Mouse (Mus musculus): ENCODE measurements around the gene Dgkq. TPM values are rescaled to one million over a fixed set of nuclear protein-coding genes. Genes with fewer than 3 reads are reported as not detected.

Gene Dgkq
- polyA plus RNA-seq, 1 experiment from 2014 or later = 12.8 TPM

GRCm38 (mm10) chr5:108677605-108678295, 8.3 kb upstream of the Dgkq start:
- no peaks in the 10 kb centered on the region for H3K9me3 ChIP-seq (replicated peaks)
- H3K4me3 ChIP-seq = peak overlapping the region; percentile 54
- H3K27ac ChIP-seq (replicated peaks) = peak overlapping the region; percentile 90
- peaks cover 19% of the 10 kb centered on the region for H3K4me1 ChIP-seq
- DNase-seq (ENCODE audit: low spot score) = peak; percentile 78
- H3K27me3 ChIP-seq (ENCODE audit: low read depth, poor library complexity, severe bottlenecking) = no peaks in the 10 kb centered on the region
- peaks cover 9% of the 10 kb centered on the region for H3K36me3 ChIP-seq
- WGBS = 4% methylated on average over 25 of the region's 25 CpGs

GRCm38 (mm10) chr5:108676772-108677498, 7.5 kb upstream of the Dgkq start:
- WGBS = 17% methylated on average over 5 of the region's 5 CpGs
- H3K27me3 ChIP-seq (ENCODE audit: low read depth, poor library complexity, severe bottlenecking) = no peaks in the 10 kb centered on the region
- DNase-seq (ENCODE audit: low spot score) = peak; percentile 17
- H3K36me3 ChIP-seq = peaks cover 17% of the 10 kb centered on the region
- H3K9me3 ChIP-seq (replicated peaks) = no peaks in the 10 kb centered on the region
- H3K27ac ChIP-seq (replicated peaks) = peak overlapping the region; percentile 90
- H3K4me1 ChIP-seq = peaks cover 19% of the 10 kb centered on the region
- H3K4me3 ChIP-seq = peak overlapping the region; percentile 54

- Histone ChIP-seq H3K9me3 (replicated peaks) (no peaks in the 10 kb centered on the region), H3K27me3 (ENCODE audit: low read depth, poor library complexity, severe bottlenecking) (no peaks in the 10 kb centered on the region), H3K4me1 (peaks cover 20% of the 10 kb centered on the region), H3K36me3 (peaks cover 27% of the 10 kb centered on the region), H3K27ac (replicated peaks) (no peak within 1 kb of the TSS), H3K4me3 (no peak within 1 kb of the TSS)
- no peak for DNase-seq (ENCODE audit: low spot score)
- WGBS = 80% methylated on average over 9 of the region's 9 CpGs
These were observed 5.9 kb upstream of the Dgkq start, which contains the start of gene Slc26a1 for GRCm38 (mm10) chr5:108675251-108675816. Gene Slc26a1 (minus strand): TSS chr5:108675569.

GRCm38 (mm10) chr5:108674624-108675023, 5.2 kb upstream of the Dgkq start:
- Histone ChIP-seq H3K9me3 (replicated peaks) (no peaks in the 10 kb centered on the region), H3K27me3 (ENCODE audit: low read depth, poor library complexity, severe bottlenecking) (no peaks in the 10 kb centered on the region), H3K36me3 (peaks cover 27% of the 10 kb centered on the region), H3K4me1 (peaks cover 27% of the 10 kb centered on the region), H3K27ac (replicated peaks) (no peak overlapping the region), H3K4me3 (no peak overlapping the region)
- no peak for DNase-seq (ENCODE audit: low spot score)
- WGBS = 81% methylated on average over 2 of the region's 2 CpGs

- H3K9me3 ChIP-seq (replicated peaks) = no peaks in the 10 kb centered on the region
- no peak for DNase-seq (ENCODE audit: low spot score)
- peaks cover 27% of the 10 kb centered on the region for H3K36me3 ChIP-seq
- H3K4me1 ChIP-seq = peaks cover 24% of the 10 kb centered on the region
- no peak overlapping the region for H3K4me3 ChIP-seq
- 94% methylated on average over 12 of the region's 12 CpGs for WGBS
- H3K27ac ChIP-seq (replicated peaks) = no peak overlapping the region
- H3K27me3 ChIP-seq (ENCODE audit: low read depth, poor library complexity, severe bottlenecking) = no peaks in the 10 kb centered on the region
These were observed 2.3 kb upstream of the Dgkq start for GRCm38 (mm10) chr5:108671757-108672156.

- DNase-seq (ENCODE audit: low spot score) = no peak
These were observed 1.3 kb upstream of the Dgkq start for GRCm38 (mm10) chr5:108670785-108671184.

GRCm38 (mm10) chr5:108669986-108670385, 514 bp upstream of the Dgkq start:
- H3K36me3 ChIP-seq = peaks cover 27% of the 10 kb centered on the region
- no peaks in the 10 kb centered on the region for H3K9me3 ChIP-seq (replicated peaks)
- 87% methylated on average over 9 of the region's 9 CpGs for WGBS
- peaks cover 19% of the 10 kb centered on the region for H3K4me1 ChIP-seq
- DNase-seq (ENCODE audit: low spot score) = no peak
- H3K27me3 ChIP-seq (ENCODE audit: low read depth, poor library complexity, severe bottlenecking) = no peaks in the 10 kb centered on the region
- peak overlapping the region; percentile 66; the same call in 1 of the 2 replicates for H3K4me3 ChIP-seq
- H3K27ac ChIP-seq (replicated peaks) = peak overlapping the region; percentile 94

More at GRCm38 (mm10) chr5:108670785-108671184, 1.3 kb upstream of the Dgkq start:
- H3K4me3 ChIP-seq = no peak overlapping the region
- peaks cover 27% of the 10 kb centered on the region for H3K36me3 ChIP-seq
- peaks cover 21% of the 10 kb centered on the region for H3K4me1 ChIP-seq
- no peak overlapping the region for H3K27ac ChIP-seq (replicated peaks)
- H3K9me3 ChIP-seq (replicated peaks) = no peaks in the 10 kb centered on the region
- no peaks in the 10 kb centered on the region for H3K27me3 ChIP-seq (ENCODE audit: low read depth, poor library complexity, severe bottlenecking)

GRCm38 (mm10) chr5:108668387-108668932, 1.0 kb downstream of the Dgkq start:
- Histone ChIP-seq H3K4me1 (peaks cover 19% of the 10 kb centered on the region), H3K36me3 (peaks cover 25% of the 10 kb centered on the region), H3K27me3 (ENCODE audit: low read depth, poor library complexity, severe bottlenecking) (no peaks in the 10 kb centered on the region), H3K9me3 (replicated peaks) (no peaks in the 10 kb centered on the region), H3K4me3 (peak overlapping the region; percentile 66), H3K27ac (replicated peaks) (peak overlapping the region; percentile 94)
- DNase-seq (ENCODE audit: low spot score) = no peak
- WGBS = 22% methylated on average over 3 of the region's 3 CpGs

GRCm38 (mm10) chr5:108667370-108667769, 2.1 kb downstream of the Dgkq start:
- Histone ChIP-seq H3K27ac (replicated peaks) (no peak overlapping the region), H3K4me1 (peaks cover 19% of the 10 kb centered on the region), H3K36me3 (peaks cover 14% of the 10 kb centered on the region), H3K27me3 (ENCODE audit: low read depth, poor library complexity, severe bottlenecking) (peaks cover 3% of the 10 kb centered on the region; the same call in 1 of the 2 replicates), H3K4me3 (no peak overlapping the region), H3K9me3 (replicated peaks) (no peaks in the 10 kb centered on the region)
- DNase-seq (ENCODE audit: low spot score) = no peak
- 84% methylated on average over 2 of the region's 2 CpGs for WGBS

GRCm38 (mm10) chr5:108665066-108665465, 4.4 kb downstream of the Dgkq start:
- 46% methylated on average over 3 of the region's 3 CpGs for WGBS
- Histone ChIP-seq H3K4me1 (peaks cover 26% of the 10 kb centered on the region), H3K9me3 (replicated peaks) (no peaks in the 10 kb centered on the region), H3K27ac (replicated peaks) (no peak overlapping the region), H3K27me3 (ENCODE audit: low read depth, poor library complexity, severe bottlenecking) (peaks cover 3% of the 10 kb centered on the region; the same call in 1 of the 2 replicates), H3K36me3 (no peaks in the 10 kb centered on the region), H3K4me3 (no peak overlapping the region)
- no peak for DNase-seq (ENCODE audit: low spot score)

GRCm38 (mm10) chr5:108662772-108663171, 6.7 kb downstream of the Dgkq start:
- Histone ChIP-seq H3K4me1 (peaks cover 28% of the 10 kb centered on the region), H3K27ac (replicated peaks) (no peak overlapping the region), H3K9me3 (replicated peaks) (no peaks in the 10 kb centered on the region), H3K36me3 (peaks cover 4% of the 10 kb centered on the region), H3K4me3 (no peak overlapping the region), H3K27me3 (ENCODE audit: low read depth, poor library complexity, severe bottlenecking) (peaks cover 3% of the 10 kb centered on the region; the same call in 1 of the 2 replicates)
- 89% methylated on average over 4 of the region's 4 CpGs for WGBS
- DNase-seq (ENCODE audit: low spot score) = no peak

GRCm38 (mm10) chr5:108660632-108661268, 8.7 kb downstream of the Dgkq start:
- H3K27me3 ChIP-seq (ENCODE audit: low read depth, poor library complexity, severe bottlenecking) = peaks cover 3% of the 10 kb centered on the region; the same call in 1 of the 2 replicates
- peak; percentile 87 for DNase-seq (ENCODE audit: low spot score)
- WGBS = 12% methylated on average over 36 of the region's 36 CpGs
- peak overlapping the region; percentile 86 for H3K27ac ChIP-seq (replicated peaks)
- H3K4me1 ChIP-seq = peaks cover 28% of the 10 kb centered on the region
- peak overlapping the region; percentile 90 for H3K4me3 ChIP-seq
- H3K36me3 ChIP-seq = peaks cover 23% of the 10 kb centered on the region
- H3K9me3 ChIP-seq (replicated peaks) = no peaks in the 10 kb centered on the region
